Mouse (Mus musculus) forebrain, postnatal 0 days (tissue): ENCODE data around the gene Chrnb1. TPM values are rescaled to one million over a fixed set of nuclear protein-coding genes. Genes with fewer than 3 reads are reported as not detected.

Source experiments
- ATAC-seq: fragments of 200-750 bp; cut with Nextera tagmentation; 2 replicates; pipeline ENCODE4 v1.8.0; 2017; ENCODE audit warnings: mild to moderate bottlenecking, moderate library complexity
- DNase-seq: peaks from one replicate; pipeline ENCODE4 v3.0.0-alpha.2; 2015
- H3K27ac ChIP-seq: fragments of 300-500 bp; sonication (generic); 2 replicates; pipeline ENCODE4 v1.5.1; 2014; ENCODE audit warnings: low read depth, mild to moderate bottlenecking, antibody characterized with exemption, low read length, moderate library complexity, mixed read lengths
- H3K27me3 ChIP-seq: fragments of 300-500 bp; sonication (generic); 2 replicates; pipeline ENCODE4 v1.6.1; 2014; ENCODE audit warnings: mild to moderate bottlenecking, low read length, mixed read lengths; ENCODE audit not compliant: insufficient read depth
- H3K36me3 ChIP-seq: fragments of 300-500 bp; sonication (generic); 2 replicates; pipeline ENCODE4 v1.6.1; 2014; ENCODE audit warnings: mild to moderate bottlenecking, moderate library complexity; ENCODE audit not compliant: insufficient read depth
- H3K4me1 ChIP-seq: fragments of 300-500 bp; sonication (generic); 2 replicates; pipeline ENCODE4 v1.6.1; 2014; ENCODE audit warnings: antibody characterized with exemption; ENCODE audit not compliant: insufficient read depth
- H3K4me2 ChIP-seq: fragments of 300-500 bp; sonication (generic); 2 replicates; pipeline ENCODE4 v1.6.1; 2014; ENCODE audit warnings: low read depth, mild to moderate bottlenecking, moderate library complexity
- H3K4me3 ChIP-seq: fragments of 300-500 bp; sonication (generic); 2 replicates; pipeline ENCODE4 v1.5.1; 2014; ENCODE audit warnings: low read depth, low read length, mixed read lengths
- H3K9ac ChIP-seq: fragments of 300-500 bp; sonication (generic); 2 replicates; pipeline ENCODE4 v1.6.1; 2014; ENCODE audit warnings: mild to moderate bottlenecking
- H3K9me3 ChIP-seq: fragments of 300-500 bp; sonication (generic); 2 replicates; pipeline ENCODE4 v1.6.1; 2016; ENCODE audit warnings: low read length
- CTCF ChIP-seq: sonication (generic); IDR thresholded peaks from 2 replicates; pipeline ENCODE4 v1.5.1; 2016; ENCODE audit warnings: antibody characterized with exemption, control low read depth, low read depth
- WGBS: fragments of 180-500 bp; shearing (Covaris S2); extraction: QIAGEN DNeasy Blood & Tissue Kit; methylation state at CpG from one replicate; pipeline ENCODE4 v1.1.7; 2014; 5-methylcytosine and 5-hydroxymethylcytosine counted together
- polyA plus RNA-seq: library from polyadenylated mRNA; unstranded; fragments of >200 nt; fragmentation: Nextera tagmentation; extraction: Ambion mirVana; gene quantifications from 2 replicates; pipeline ENCODE4 v1.2.1, GENCODE M21; 2015
- total RNA-seq: library from RNA; depleted of rRNA; stranded (reverse); fragments of >200 nt; gene quantifications from 2 replicates; pipeline ENCODE4 v1.2.3, GENCODE M21; 2014

Gene Chrnb1
- total and polyA plus RNA-seq, 2 experiments from 2014 or later: 0.33 to 1.2 TPM

GRCm38 (mm10) chr11:69818365-69818764 is 22.6 kb upstream of the Chrnb1 start, which contains the start of gene Spem2:
Gene Spem2 (minus strand): TSS chr11:69818465.
- 84% methylated on average over 2 of the region's 2 CpGs for WGBS
- no peak within 1 kb of the TSS for H3K27ac ChIP-seq
- H3K4me2 ChIP-seq: no peak within 1 kb of the TSS
- no peak for TF ChIP-seq CTCF
- no peaks in the 10 kb centered on the region for H3K4me1 ChIP-seq
- no peaks in the 10 kb centered on the region for H3K36me3 ChIP-seq
- ATAC-seq (no peak), DNase-seq (no peak)
- H3K4me3 ChIP-seq: no peak within 1 kb of the TSS
- no peaks in the 10 kb centered on the region for H3K27me3 ChIP-seq
- H3K9me3 ChIP-seq: no peaks in the 10 kb centered on the region
- H3K9ac ChIP-seq: no peak within 1 kb of the TSS

GRCm38 (mm10) chr11:69816520-69816919 is 20.8 kb upstream of the Chrnb1 start:
- Histone ChIP-seq H3K4me2 (no peak overlapping the region), H3K4me1 (no peaks in the 10 kb centered on the region), H3K9me3 (no peaks in the 10 kb centered on the region), H3K4me3 (no peak overlapping the region), H3K27me3 (no peaks in the 10 kb centered on the region), H3K27ac (no peak overlapping the region), H3K36me3 (no peaks in the 10 kb centered on the region), H3K9ac (no peak overlapping the region)
- DNase-seq: no peak
- WGBS: 90% methylated on average over 12 of the region's 12 CpGs
- no peak for TF ChIP-seq CTCF
- no peak for ATAC-seq

- no peak for TF ChIP-seq CTCF
- H3K4me1 ChIP-seq: no peaks in the 10 kb centered on the region
- 71% methylated on average over 10 of the region's 10 CpGs for WGBS
- H3K27me3 ChIP-seq: no peaks in the 10 kb centered on the region
- H3K4me2 ChIP-seq: no peak within 1 kb of the TSS
- H3K27ac ChIP-seq: no peak within 1 kb of the TSS
- no peak within 1 kb of the TSS for H3K9ac ChIP-seq
- H3K36me3 ChIP-seq: no peaks in the 10 kb centered on the region
- DNase-seq: no peak
- no peak within 1 kb of the TSS for H3K4me3 ChIP-seq
- H3K9me3 ChIP-seq: no peaks in the 10 kb centered on the region
- ATAC-seq: no peak
Measured at GRCm38 (mm10) chr11:69815155-69815554, 19.4 kb upstream of the Chrnb1 start, which contains the start of gene Gm39566. Gene Gm39566 (minus strand): TSS chr11:69815298.

GRCm38 (mm10) chr11:69810280-69810679 is 14.5 kb upstream of the Chrnb1 start:
- Histone ChIP-seq H3K4me3 (no peak overlapping the region), H3K36me3 (no peaks in the 10 kb centered on the region), H3K4me2 (no peak overlapping the region), H3K4me1 (no peaks in the 10 kb centered on the region), H3K27ac (no peak overlapping the region), H3K9ac (no peak overlapping the region), H3K9me3 (no peaks in the 10 kb centered on the region), H3K27me3 (peaks cover 11% of the 10 kb centered on the region; the same call in 1 of the 2 replicates)
- no peak for DNase-seq
- no peak for ATAC-seq
- TF ChIP-seq CTCF: no peak

- ATAC-seq (no peak), DNase-seq (no peak)
- Histone ChIP-seq H3K27ac (no peak overlapping the region), H3K4me1 (peaks cover 18% of the 10 kb centered on the region; the same call in 1 of the 2 replicates), H3K4me2 (no peak overlapping the region), H3K9me3 (no peaks in the 10 kb centered on the region), H3K9ac (no peak overlapping the region), H3K36me3 (no peaks in the 10 kb centered on the region), H3K27me3 (peaks cover 22% of the 10 kb centered on the region), H3K4me3 (no peak overlapping the region)
- TF ChIP-seq CTCF: no peak
- WGBS: 91% methylated on average over 2 of the region's 2 CpGs
Measured at GRCm38 (mm10) chr11:69807641-69808040, 11.9 kb upstream of the Chrnb1 start.

- H3K27ac ChIP-seq: no peak overlapping the region
- H3K9me3 ChIP-seq: no peaks in the 10 kb centered on the region
- H3K27me3 ChIP-seq: peaks cover 22% of the 10 kb centered on the region
- peaks cover 18% of the 10 kb centered on the region; the same call in 1 of the 2 replicates for H3K4me1 ChIP-seq
- H3K4me2 ChIP-seq: no peak overlapping the region
- no peak overlapping the region for H3K4me3 ChIP-seq
- no peak overlapping the region for H3K9ac ChIP-seq
- TF ChIP-seq CTCF: 0 out of 2 replicates have a peak, but pooled peaks have one; percentile 17
- no peak for ATAC-seq
- no peaks in the 10 kb centered on the region for H3K36me3 ChIP-seq
- 86% methylated on average over 4 of the region's 4 CpGs for WGBS
- no peak for DNase-seq
Measured at GRCm38 (mm10) chr11:69806378-69806777, 10.6 kb upstream of the Chrnb1 start.

- DNase-seq (no peak), ATAC-seq (no peak)
- Histone ChIP-seq H3K9me3 (no peaks in the 10 kb centered on the region), H3K36me3 (no peaks in the 10 kb centered on the region), H3K27me3 (peaks cover 22% of the 10 kb centered on the region), H3K4me3 (peak within 1 kb of the TSS; percentile 48; the same call in 1 of the 2 replicates), H3K9ac (no peak within 1 kb of the TSS), H3K4me2 (peak within 1 kb of the TSS; percentile 97; the same call in 1 of the 2 replicates), H3K4me1 (peaks cover 18% of the 10 kb centered on the region; the same call in 1 of the 2 replicates), H3K27ac (no peak within 1 kb of the TSS)
- 10% methylated on average over 29 of the region's 29 CpGs for WGBS
- TF ChIP-seq CTCF: no peak
Measured at GRCm38 (mm10) chr11:69804972-69805909, 9.5 kb upstream of the Chrnb1 start, which contains the start of gene Tmem102. Gene Tmem102 (minus strand): TSS chr11:69805624.
